Mouse (Mus musculus) ovary, postnatal 36 days (tissue): Measurements from ENCODE around the gene Pnrc2.
A peak's percentile ranks its signal among the peaks of the same experiment; 100 is the strongest.

Source experiments
- DNase-seq: peaks from one replicate; pipeline ENCODE4 v3.0.0; 2022; ENCODE audit warnings: low spot score, mixed read lengths

Pnrc2 gene

DNA sequence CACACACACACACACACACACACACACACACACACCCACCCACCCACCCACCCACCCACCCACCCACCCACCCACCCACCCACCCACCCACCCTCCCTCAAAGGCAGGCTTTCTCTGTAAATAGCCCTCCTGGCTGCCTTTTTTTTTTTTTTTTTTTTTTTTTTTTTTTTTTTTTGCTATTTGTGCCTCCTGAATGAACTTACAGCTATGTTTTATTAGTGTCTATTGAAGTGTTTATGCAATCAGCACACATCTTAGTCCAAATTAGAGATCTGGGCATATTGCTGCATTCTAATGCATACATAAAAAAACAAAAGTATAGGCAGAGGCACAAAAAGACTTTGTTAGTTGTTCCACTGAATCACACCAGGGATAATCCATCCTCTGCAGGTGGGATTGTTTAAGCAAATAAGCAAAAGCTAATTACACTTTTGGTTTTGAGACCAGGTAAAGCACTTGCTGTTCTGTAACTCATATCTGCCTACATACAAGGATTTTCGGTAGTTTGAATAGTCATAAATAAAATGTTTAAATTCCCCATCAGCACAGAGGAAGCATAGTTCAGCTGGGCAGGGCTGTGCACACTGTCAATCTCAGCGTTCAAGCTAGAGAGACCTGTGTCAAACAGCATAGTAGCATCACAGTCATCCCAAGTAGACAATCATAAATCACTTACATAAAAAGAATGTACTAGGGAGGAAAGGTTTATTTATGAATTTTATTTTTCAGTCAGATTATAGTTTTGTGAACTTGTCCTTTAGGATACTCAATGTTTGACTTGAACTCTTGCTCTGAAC, 3.2 kb downstream of the Pnrc2 start:
- DNase-seq: no peak

DNA sequence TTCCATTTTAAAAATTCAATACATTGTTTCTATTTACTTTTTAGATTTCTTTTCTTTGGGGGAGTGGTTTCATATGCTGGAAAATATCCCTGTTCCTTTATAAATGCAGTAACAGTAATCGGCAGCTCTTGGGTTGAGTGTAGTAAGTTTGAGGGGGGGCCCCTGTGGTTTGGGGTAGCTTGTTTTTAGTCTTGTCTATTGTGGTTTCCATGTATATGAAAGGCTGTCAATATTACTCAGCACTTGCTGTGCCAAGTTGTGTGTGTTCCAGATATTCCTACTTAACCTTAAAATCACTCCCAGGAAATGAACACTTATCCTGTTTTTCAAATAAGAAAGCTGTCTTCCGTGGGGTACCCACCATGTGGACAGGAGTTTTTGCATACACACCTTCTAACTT, 4.7 kb downstream of the Pnrc2 start:
- no peak for DNase-seq

DNA sequence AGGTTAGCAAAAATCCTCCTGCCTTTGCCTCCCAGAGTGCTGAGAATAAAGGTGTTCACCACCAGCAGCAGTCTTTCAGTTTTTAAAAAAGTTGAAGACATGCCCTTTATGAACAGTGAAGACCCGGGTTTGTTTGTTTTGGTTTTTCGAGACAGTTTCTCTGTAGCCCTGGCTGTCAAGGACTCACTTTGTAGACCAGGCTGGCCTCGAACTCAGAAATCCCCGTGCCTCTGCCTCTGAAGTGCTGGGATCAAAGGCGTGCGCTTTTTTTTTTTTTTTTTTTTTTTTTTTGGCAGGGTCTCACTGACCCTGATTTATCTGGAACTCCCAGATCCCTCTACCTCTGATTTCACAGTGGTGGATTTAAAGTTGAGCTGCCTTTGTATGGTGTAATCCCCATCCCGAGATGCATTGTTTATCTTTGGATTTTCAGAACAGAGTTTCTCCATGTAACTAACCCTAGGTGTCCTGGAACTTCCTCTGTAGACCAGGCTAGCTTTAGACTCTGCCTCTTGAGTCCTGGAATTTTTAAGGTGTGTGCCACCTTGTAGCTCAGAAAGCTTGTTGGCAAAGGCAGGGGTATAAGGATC, 16.0 kb downstream of the Pnrc2 start:
- no peak for DNase-seq

DNA sequence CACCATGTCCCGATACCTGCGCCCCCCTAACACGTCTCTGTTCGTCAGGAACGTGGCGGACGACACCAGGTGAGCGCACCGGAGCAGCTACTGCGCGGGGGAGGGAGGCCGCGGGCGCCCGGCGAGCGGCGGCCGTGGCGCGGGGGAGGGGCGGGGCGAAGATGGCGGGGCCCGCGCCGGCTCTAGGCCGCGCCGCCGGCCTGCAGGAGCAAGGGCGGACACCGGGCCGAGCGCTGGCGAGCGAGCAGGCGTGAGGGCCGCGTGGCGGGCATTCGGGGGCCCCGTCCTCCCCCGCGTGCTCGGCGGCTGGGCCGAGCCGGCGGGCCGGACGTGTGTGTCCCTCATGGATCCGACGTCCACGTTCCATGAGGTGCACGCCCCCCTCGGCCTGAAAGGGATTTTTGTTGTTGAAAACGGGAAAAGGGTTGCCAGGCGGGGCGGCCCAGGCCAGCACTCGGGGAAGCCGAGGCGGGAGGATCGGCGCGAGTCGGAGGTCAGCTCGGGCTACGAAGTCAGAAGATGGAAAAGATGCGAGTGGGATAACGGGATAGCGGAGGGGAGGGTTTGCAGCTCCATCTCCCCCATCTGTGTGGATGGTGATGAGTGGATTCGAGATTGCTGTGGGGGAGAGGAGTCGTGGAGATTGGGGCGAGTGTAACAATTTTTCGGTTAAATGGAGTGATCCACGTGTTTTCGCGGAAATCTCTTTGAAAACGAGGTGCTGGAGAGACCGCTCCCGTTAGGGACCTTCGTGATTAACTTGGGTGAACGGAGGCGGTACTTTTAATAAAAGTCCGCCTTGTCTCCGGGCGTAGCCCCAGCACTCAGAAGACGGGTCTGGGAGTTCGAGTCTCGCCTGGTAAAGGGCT, 17.2 kb downstream of the Pnrc2 start:
- DNase-seq: peak; percentile 71

DNA sequence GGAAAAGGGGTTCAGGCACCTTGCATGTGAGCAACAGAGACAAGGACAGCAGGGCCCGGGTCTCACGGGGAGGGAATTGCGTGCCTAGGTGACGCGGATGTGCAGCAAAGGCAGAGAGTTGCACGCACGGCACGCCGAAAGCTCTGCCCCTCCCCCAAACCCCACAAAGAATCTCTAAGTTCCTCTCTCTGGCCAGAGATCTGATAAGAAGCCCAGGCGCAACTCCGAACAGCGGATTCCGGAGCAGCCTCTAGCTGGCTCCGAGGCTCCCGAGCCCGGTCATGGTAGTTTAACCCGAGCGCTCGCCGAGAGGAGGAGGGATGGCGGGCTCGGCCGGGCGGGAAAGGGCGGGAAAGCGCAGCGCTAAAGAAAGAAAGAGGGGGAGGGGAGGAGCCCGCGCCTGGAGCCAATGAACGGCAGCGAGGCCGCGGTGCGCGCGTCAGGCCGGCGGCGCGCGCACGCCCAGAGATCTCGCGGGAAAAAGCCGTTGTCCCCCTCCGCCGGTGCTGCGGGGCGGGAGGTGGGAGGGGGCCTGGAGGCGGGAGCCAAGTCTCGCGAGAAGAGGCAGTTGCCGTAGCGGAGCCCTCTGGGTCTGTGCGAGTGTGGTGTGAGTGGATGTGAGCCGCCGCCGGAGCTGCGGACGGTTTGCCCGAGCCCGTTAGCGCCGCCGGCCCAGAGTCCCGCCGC, 18.0 kb downstream of the Pnrc2 start, which contains the start of gene Srsf10:
Srsf10 (plus strand) TSS at position 212 of the 687 bp plus-strand sequence.
- DNase-seq: peak; percentile 97

DNA sequence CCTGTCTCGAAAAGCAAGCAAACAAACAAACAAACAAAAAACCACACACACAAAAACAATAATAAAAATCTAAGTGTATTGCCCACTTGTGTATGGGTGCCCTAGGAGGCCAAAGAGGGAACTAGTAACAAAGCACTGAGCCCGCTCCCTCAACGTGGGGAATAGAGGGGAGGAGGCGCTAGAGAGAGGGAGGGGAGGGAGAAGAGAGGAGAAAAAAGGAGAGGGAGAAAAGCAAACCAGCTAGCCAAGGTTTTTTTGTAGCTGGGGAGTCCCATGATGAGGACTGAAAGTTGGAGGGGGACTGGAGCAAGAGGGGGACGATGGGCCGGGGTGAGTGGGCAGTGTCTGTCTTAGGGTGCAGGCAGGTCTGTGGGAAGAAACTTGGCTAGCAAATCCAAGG, 18.6 kb downstream of the Pnrc2 start:
- no peak for DNase-seq

DNA sequence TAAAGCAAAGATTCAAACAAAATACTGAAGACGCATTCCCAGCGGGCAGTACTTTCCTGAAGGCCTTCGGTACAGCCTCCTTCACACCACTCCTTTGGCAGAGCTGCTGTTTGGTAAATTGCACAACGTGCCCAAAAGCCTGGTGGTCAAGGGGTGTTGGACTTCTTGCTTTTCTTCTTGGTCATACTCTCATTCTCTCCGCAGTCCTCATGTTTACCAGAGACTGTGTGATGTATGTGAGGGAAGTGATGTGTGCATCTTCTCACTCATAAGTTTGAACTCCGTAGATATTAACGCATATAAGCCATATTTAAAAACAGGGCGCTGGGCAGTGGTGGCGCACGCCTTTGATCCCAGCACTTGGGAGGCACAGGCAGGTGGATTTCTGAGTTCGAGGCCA, 19.0 kb downstream of the Pnrc2 start:
- DNase-seq: no peak

DNA sequence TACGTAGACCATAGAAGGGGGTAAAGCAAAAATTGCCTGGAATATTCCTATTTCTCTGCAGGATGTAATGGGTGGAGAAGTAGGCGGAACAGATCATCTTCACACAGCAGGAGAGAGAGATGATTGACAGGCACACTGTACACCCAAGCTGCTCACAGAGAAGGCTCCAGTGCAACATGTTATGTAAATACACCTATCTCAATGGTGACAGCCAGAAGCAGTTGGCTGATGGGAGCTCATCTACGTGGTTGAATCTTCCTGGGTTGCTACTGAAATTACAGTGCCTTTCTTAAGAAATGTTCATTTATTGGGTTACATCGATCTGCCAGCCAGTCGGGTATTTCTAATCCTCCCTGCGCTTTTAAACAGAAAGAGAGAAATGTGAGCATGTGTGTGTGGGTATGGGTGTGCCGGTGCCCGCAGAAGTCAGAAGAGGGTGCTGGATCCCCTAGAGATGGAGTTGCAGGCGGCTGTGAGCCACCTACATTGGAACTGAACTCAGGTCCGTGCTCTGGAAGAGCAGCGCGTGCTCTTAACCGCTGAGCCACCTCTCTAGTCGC, 19.6 kb downstream of the Pnrc2 start:
- DNase-seq: no peak

DNA sequence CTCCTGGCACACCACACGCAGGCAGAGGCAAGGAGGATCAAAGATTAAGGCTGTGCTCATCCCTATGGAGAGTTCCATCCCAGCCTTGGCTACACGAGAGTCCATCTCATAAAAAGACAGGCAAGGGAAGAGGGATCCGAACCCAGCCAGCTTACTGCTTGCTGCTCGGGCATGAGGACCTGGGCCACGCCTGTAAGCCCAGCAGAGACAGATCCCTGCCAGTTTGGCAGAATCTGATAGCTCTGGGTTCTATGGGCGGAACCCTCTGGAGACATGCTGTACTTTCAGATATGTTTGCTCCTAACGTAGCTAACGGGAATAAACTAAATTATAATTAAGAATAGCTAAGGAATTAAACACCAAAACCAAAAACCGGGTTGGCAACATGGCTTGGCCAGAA, 21.7 kb downstream of the Pnrc2 start:
- DNase-seq: no peak

DNA sequence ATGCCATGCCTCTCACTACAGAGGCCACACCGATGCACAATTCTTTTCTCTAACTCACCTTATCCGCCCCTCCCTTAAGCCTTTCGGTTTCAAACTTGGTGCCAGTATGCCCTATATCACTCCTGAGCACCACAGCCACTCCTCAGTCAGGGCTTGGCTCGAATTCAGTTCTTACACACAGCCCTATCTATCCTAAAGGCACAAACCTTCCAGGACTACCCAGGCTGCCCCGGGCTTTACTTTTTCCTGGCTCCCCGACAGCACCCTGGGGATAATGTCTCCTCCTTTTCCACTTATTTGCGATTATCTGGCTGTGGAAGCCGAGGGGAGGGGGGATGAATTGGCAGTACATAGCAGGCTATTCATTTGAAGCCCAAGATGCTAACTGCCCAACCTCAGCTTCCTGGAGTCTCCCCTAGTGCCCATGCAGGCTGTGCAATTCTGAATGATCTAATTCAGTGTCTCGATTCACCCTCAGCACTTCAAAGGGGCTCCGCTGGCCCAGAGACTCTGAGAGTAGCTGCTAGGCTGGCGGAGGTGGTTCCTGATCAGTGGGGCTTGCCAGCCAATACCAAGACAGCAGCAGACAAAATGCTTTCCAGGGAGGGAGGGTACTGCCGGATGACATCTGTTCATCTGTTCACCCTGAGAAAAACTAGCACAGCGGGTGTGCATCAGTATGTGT, 23.1 kb downstream of the Pnrc2 start:
- no peak for DNase-seq

DNA sequence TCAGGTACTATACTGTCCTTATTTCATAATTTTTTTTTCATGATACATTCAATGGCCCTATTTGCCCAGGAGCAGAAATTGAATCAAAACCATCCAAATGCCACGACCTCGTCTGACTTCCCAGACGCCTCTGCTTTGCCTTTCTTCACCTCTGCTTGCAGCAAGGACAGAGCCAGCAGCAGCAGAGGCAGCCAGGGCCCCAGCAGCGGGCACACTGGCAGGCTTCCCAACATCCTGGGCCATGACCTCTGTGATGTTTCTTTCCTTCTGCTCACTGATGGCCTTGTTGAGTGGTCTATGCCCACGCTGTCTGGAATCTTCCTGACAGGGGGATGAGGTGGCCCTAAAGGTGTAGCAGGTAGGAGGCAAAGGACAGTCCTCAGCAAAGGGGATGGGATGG, 26.1 kb downstream of the Pnrc2 start:
- peak; percentile 64 for DNase-seq

DNA sequence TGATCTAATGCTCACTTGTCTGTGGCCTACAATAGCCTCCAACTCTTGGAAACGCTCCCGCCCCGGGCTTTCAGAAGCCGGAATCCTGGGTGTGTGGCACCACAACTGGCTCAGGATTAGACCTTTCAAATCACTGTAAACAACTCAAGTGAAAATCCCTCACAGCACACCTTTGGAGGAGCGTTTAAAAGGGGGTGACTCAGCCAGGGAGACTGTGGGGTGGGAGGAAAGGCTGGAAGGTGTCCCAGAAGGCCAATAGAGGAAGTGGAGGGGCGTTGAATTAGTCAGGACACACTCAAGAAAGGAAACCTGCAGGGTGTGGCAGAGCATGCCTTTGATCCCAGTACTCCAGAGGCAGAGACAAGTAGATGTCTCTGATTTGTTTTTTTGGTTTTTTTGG, 29.2 kb downstream of the Pnrc2 start:
- no peak for DNase-seq

DNA sequence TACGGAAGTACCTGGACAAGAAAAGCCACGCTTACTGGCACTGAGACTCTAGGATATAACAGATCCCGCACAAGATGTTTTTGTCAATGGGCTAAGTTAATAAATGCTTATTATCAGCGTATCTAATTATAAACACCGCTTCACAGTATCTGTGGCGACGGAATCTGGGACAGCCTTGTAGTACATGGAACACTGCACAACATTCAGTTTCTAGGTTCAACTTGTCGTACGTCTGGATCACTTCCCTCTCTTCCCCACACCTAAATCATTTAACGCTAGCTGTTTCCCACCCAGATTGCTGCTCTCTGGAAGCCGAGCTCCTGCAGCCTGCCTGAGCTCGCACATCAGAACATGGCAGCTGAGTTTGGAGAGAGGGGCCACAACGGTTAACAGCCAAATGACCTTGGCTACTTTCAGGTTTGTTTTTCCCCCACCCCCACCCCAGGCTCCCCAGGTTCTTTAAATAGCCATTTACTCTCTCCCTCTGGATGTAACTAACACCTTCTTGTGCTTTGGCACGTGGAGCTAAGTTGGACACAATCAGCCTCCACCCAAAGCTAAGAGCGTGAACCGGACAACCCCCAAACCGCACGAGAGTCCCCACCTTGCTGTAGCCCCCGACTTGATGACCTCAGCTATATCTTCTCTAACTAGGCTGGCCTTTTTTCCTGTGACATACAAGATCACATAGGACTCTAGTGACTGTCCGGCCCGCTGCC, 34.2 kb downstream of the Pnrc2 start:
- DNase-seq: peak; percentile 4

DNA sequence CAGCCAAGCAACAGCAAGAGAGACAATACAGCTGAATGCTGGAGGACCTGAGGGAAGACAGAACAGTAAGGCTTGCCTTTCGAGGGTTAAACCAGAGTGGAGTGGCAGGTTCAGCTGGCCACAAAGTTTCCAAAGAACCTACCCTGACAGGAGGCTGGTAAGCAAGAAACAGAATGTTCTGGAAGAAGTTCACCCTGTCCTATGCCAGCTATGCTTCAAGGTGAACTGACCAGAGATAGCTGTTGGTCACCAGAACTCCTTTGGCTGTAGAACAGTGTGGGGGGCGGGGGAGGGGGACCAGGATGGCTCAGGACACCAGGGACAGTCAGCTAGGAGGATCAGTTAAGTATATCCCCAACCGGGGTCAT, 34.7 kb downstream of the Pnrc2 start:
- no peak for DNase-seq

DNA sequence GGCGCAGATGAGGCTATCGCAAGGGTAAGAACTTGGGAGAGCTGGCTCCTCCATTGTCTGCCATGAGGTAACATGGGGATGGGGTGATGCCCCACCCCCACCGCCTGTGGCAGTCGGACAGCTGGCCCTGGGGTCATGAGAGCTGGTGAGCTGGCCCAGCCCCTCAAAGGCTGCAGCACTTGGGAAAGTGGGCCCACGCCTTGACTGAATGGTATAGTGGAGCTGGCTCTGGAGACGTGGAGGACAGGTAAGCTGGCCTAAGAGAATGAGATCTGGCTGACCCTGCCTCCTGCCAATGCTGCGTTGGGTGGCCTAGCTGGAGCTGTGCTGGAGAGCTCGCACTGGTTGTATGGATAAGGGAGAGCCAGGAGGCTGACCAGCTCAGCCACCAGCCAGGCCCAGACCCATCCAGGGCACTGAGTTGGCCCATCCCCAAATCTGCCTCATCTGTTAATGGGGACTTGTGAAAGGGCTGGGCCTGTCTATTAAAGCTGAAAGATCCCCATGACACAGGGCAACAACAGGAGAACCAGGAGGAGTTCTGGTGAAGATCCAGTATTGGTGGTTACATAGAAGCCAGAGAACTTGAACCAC, 39.4 kb downstream of the Pnrc2 start:
- no peak for DNase-seq

DNA sequence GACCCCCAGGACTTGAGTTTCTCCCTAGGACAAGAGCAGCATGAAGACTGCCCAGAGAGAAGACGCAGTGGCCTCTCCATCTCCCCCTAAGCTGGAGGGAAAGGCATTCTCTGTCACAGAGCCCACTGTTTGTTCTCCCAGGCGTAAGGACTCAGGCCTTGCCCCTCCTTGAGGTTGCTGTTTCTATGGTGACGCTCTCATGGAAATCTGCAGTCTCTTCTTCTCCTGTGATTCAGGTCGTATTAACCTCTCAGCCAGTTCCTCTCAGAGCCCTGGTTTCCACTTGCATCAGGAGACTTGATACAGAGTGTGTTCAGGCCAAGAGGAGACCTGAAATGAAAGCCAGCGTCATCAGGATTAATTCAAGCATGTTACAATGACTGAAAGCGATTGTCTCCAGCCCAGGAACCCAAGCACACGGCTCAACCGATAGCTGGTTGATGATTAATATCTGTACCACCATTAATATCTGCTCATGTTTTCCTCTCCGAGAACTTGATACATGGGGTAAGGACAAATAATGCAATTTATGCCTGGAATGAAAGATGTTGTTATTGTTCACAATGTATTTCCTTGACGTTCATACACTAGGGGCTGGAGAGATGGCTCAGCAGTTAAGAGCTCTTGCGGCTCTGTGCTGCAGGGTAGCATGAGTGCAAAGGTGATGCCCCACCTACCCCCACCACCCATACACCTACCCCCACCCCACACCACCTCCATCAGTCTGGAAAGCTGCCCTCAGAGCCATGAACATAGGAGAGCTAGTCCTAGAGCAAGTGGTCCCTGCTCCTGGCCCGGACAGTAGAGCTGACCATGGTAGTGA, 40.1 kb downstream of the Pnrc2 start:
- DNase-seq: no peak

DNA sequence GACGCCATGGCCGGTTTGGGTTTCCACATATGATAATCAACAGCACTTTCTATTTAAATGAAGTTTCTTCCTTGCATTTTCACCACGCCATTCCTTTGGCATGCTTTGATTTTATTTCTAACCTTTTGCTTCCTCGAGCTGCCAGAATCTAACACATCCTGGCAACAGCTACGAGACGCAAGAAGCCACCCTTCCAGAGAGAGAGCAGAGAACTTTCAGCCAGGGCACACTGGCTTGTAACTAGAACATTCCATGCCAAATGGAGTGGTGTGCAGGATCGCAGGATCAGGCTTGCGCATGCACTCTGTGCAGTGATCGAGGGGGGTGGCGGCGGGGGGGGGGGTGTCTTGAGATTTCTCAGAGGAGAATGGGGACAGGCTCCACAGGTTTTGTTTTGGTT, 41.6 kb downstream of the Pnrc2 start:
- no peak for DNase-seq

DNA sequence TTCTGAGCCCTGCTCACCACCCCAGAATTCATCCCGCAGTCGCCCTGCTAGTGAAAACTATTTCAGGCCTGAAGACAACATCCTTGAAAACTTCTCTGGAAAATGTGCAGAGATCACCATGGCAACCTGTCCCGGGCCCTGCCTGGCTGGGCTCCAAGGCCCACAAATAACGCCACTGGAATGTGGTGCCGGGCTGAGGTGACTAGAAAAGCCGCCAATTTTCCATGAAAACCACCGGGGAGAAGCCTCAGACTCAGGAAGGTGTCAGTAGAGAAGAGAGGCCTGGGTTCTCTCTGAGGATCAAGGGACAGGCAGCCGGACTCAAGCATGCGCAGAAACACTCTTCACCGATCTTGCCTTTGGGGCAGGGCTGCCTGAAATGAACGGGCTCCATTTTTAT, 45.2 kb downstream of the Pnrc2 start:
- DNase-seq: peak; percentile 86

DNA sequence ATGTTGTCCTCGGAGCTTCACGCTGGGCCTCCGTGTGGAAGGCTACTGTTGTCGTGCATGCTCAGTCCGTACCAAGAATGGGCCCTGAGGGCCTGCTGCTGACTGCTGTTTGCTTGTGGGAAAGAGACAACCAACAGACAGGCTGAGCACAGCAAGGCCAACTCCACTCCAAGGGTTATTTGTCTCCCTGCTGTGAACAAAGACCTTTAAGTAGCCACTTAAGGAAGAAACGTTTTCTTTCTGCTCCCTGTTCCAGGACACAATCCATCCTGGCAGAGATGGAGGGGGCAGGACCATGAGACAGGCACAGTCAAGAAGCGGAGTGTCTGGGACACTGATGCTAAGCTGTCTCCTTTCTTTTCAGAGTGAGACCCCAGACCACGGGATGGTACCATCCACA, 49.4 kb downstream of the Pnrc2 start:
- DNase-seq: no peak
